Mouse (Mus musculus): Measurements from ENCODE around the gene Ptprm. TPM values are rescaled to one million over a fixed set of nuclear protein-coding genes. Genes with fewer than 3 reads are reported as not detected.

Ptprm gene
- polyA plus RNA-seq, 1 experiment from 2014 or later, result 35.9 TPM

GRCm38 (mm10) chr17:67125596-67125995 is 228.7 kb downstream of the Ptprm start:
- Histone ChIP-seq H3K4me2 (replicated peaks; ENCODE audit: low read depth, low read length) (no peak overlapping the region), H3K27me3 (replicated peaks; ENCODE audit: insufficient read depth, low read length) (no peaks in the 10 kb centered on the region), H3K4me3 (ENCODE audit: low read depth, low read length) (no peak overlapping the region), H3K36me3 (ENCODE audit: insufficient read depth, low read length) (no peaks in the 10 kb centered on the region), H3K9me3 (ENCODE audit: low read length) (no peaks in the 10 kb centered on the region), H3K4me1 (ENCODE audit: insufficient read depth, low read depth, low read length) (peaks cover 13% of the 10 kb centered on the region; the same call in 1 of the 2 replicates), H3K9ac (replicated peaks; ENCODE audit: low read depth) (no peak overlapping the region), H3K27ac (ENCODE audit: low read length) (no peak overlapping the region)
- TF ChIP-seq EP300 (IDR thresholded peaks at IDR 0.05), result no peak
- no peak for ATAC-seq
- no peak for DNase-seq (ENCODE audit: low spot score)
- 70% methylated on average over 4 of the region's 4 CpGs for WGBS

GRCm38 (mm10) chr17:67124294-67124693 is 230.0 kb downstream of the Ptprm start:
- 38% methylated on average over 5 of the region's 5 CpGs for WGBS
- Histone ChIP-seq H3K36me3 (ENCODE audit: insufficient read depth, low read length) (no peaks in the 10 kb centered on the region), H3K4me3 (ENCODE audit: low read depth, low read length) (no peak overlapping the region), H3K9me3 (ENCODE audit: low read length) (no peaks in the 10 kb centered on the region), H3K27ac (ENCODE audit: low read length) (no peak overlapping the region), H3K9ac (replicated peaks; ENCODE audit: low read depth) (no peak overlapping the region), H3K4me1 (ENCODE audit: insufficient read depth, low read depth, low read length) (peaks cover 13% of the 10 kb centered on the region; the same call in 1 of the 2 replicates), H3K27me3 (replicated peaks; ENCODE audit: insufficient read depth, low read length) (no peaks in the 10 kb centered on the region), H3K4me2 (replicated peaks; ENCODE audit: low read depth, low read length) (no peak overlapping the region)
- peak; percentile 56 for DNase-seq (ENCODE audit: low spot score)
- ATAC-seq, result peak; percentile 80
- TF ChIP-seq EP300 (IDR thresholded peaks at IDR 0.05), result 0 out of 2 replicates have a peak, but pooled peaks have one; percentile 9
- TF ChIP-seq CTCF (IDR thresholded peaks at IDR 0.05), result no peak

DNA sequence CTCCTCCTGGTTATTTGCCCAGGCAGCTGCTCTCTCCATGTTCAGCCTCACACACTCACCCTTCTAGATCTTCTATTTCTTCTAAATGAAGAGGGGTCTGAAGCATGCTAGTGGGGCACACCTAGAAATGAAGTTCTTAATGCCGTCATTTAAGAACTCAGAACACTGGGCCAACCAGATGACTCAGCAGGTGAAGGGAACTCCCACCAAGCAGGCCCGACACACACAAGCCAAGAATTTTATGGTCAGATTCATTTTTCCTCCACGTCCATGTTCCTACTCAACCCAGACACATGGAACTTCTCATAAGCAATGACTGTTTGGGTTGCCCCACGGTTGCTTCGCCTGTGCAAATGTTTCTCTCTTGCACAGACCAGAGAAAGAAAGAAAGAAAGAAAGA is 230.5 kb downstream of the Ptprm start:
- Histone ChIP-seq H3K9ac (replicated peaks; ENCODE audit: low read depth) (no peak overlapping the region), H3K27ac (ENCODE audit: low read length) (0 out of 2 replicates have a peak overlapping the region, but pooled peaks have one; percentile 9), H3K9me3 (ENCODE audit: low read length) (no peaks in the 10 kb centered on the region), H3K27me3 (replicated peaks; ENCODE audit: insufficient read depth, low read length) (no peaks in the 10 kb centered on the region), H3K4me1 (ENCODE audit: insufficient read depth, low read depth, low read length) (peaks cover 13% of the 10 kb centered on the region; the same call in 1 of the 2 replicates), H3K4me2 (replicated peaks; ENCODE audit: low read depth, low read length) (no peak overlapping the region), H3K4me3 (ENCODE audit: low read depth, low read length) (no peak overlapping the region), H3K36me3 (ENCODE audit: insufficient read depth, low read length) (no peaks in the 10 kb centered on the region)
- 57% methylated on average over 5 of the region's 5 CpGs for WGBS
- TF ChIP-seq EP300 (IDR thresholded peaks at IDR 0.05) (no peak), CTCF (IDR thresholded peaks at IDR 0.05) (no peak)
- DNase-seq (ENCODE audit: low spot score) (peak; percentile 40), ATAC-seq (peak; percentile 54)

DNA sequence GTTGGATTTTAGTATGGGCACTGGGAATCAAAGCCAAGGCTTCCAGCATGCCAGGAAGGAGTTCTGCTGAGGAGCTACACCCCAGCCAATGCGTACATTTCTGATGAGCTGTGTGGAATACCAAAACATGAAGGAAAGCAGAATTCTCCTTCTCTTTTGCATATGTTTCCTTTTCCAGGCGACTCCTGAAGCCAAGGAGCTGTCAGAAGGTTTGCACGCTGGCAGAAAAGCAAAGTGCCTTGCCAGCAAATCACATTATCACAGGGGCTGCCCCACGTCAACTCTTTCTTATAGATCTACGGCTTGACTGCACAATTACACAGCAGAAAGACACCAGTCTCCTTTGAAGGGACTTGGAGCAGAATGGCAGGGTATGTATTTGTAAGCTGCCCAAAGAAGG is 233.4 kb downstream of the Ptprm start:
- no peak for ATAC-seq
- WGBS, result 57% methylated on average over 5 of the region's 5 CpGs
- Histone ChIP-seq H3K36me3 (ENCODE audit: insufficient read depth, low read length) (no peaks in the 10 kb centered on the region), H3K4me1 (ENCODE audit: insufficient read depth, low read depth, low read length) (peaks cover 5% of the 10 kb centered on the region; the same call in 1 of the 2 replicates), H3K27ac (ENCODE audit: low read length) (no peak overlapping the region), H3K9me3 (ENCODE audit: low read length) (no peaks in the 10 kb centered on the region), H3K4me2 (replicated peaks; ENCODE audit: low read depth, low read length) (no peak overlapping the region), H3K4me3 (ENCODE audit: low read depth, low read length) (no peak overlapping the region), H3K27me3 (replicated peaks; ENCODE audit: insufficient read depth, low read length) (no peaks in the 10 kb centered on the region), H3K9ac (replicated peaks; ENCODE audit: low read depth) (no peak overlapping the region)
- DNase-seq (ENCODE audit: low spot score), result peak; percentile 7
- TF ChIP-seq EP300 (IDR thresholded peaks at IDR 0.05) (no peak), CTCF (IDR thresholded peaks at IDR 0.05) (no peak)

- Histone ChIP-seq H3K4me2 (replicated peaks; ENCODE audit: low read depth, low read length) (no peak overlapping the region), H3K9ac (replicated peaks; ENCODE audit: low read depth) (no peak overlapping the region), H3K36me3 (ENCODE audit: insufficient read depth, low read length) (no peaks in the 10 kb centered on the region), H3K4me3 (ENCODE audit: low read depth, low read length) (no peak overlapping the region), H3K27me3 (replicated peaks; ENCODE audit: insufficient read depth, low read length) (no peaks in the 10 kb centered on the region), H3K9me3 (ENCODE audit: low read length) (no peaks in the 10 kb centered on the region), H3K4me1 (ENCODE audit: insufficient read depth, low read depth, low read length) (0 out of 2 replicates have a peak, but pooled peaks cover 5% of the 10 kb centered on the region), H3K27ac (ENCODE audit: low read length) (no peak overlapping the region)
- TF ChIP-seq CTCF (IDR thresholded peaks at IDR 0.05) (no peak), EP300 (IDR thresholded peaks at IDR 0.05) (no peak)
- ATAC-seq (0 out of 2 replicates have a peak, but pooled peaks have one; percentile 28), DNase-seq (ENCODE audit: low spot score) (no peak)
- 39% methylated on average over 7 of the region's 7 CpGs for WGBS
These were observed 235.4 kb downstream of the Ptprm start for GRCm38 (mm10) chr17:67118676-67119340.

DNA sequence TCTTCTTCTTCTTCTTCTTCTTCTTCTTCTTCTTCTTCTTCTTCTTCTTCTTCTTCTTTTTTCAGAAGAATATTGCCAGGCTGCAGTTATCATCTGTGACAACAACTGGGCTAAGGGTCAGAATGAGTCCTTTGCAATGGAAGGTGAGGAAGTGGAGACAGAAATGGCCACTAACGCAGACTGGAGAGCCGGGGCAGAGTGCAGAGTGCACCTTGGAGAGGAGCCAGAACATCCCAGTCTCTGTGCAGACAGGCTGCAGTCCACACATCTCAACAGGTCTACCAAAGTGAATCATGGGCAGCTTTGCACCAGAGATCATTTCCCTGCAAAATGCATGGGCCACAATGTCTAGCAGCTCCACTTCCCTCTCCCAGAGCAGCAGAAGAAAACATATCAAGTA is 239.4 kb downstream of the Ptprm start:
- no peak for DNase-seq (ENCODE audit: low spot score)

More for the DNA sequence above, 239.4 kb downstream of the Ptprm start:
- Histone ChIP-seq H3K4me3 (ENCODE audit: low read depth, low read length) (no peak overlapping the region), H3K9ac (replicated peaks; ENCODE audit: low read depth) (no peak overlapping the region), H3K27me3 (replicated peaks; ENCODE audit: insufficient read depth, low read length) (no peaks in the 10 kb centered on the region), H3K4me1 (ENCODE audit: insufficient read depth, low read depth, low read length) (no peaks in the 10 kb centered on the region), H3K4me2 (replicated peaks; ENCODE audit: low read depth, low read length) (no peak overlapping the region), H3K27ac (ENCODE audit: low read length) (no peak overlapping the region), H3K9me3 (ENCODE audit: low read length) (no peaks in the 10 kb centered on the region), H3K36me3 (ENCODE audit: insufficient read depth, low read length) (no peaks in the 10 kb centered on the region)
- no peak for ATAC-seq
- TF ChIP-seq CTCF (IDR thresholded peaks at IDR 0.05), result no peak
- TF ChIP-seq EP300 (IDR thresholded peaks at IDR 0.05), result no peak
- 44% methylated on average over 2 of the region's 2 CpGs for WGBS
